Mouse (Mus musculus): ENCODE measurements around the gene Musk. TPM values are rescaled to one million over a fixed set of nuclear protein-coding genes. Genes with fewer than 3 reads are reported as not detected.
A peak's percentile ranks its signal among the peaks of the same experiment; 100 is the strongest.

Musk gene
- total and polyA plus RNA-seq, 2 experiments from 2014 or later = 0.41 to 0.49 TPM

DNA sequence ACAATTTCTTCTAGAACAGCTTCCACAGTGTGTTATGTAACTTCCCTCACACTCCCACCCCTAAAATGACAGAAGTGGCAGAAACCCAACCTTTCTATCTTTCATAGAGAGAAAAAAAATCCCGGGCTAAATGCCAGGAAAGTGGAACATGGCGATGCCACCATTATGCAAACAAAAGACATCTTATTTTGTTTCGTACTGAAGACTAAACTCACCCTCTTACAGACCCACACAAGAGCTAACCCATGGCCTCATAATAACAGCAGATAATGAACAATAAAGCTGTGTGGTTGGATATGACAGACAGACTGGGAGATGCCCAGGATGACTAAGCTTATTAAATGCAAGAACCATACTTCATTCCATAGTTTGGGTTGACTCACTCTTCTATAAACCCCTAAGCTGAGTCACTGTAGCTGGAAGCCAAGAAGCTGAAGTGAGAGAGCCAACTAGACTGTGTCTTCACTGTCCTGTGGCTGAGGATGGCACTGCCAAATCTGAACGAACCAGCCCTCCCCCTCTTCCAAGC is 116.3 kb downstream of the Musk start:
- no peak for TF ChIP-seq CTCF (IDR thresholded peaks at IDR 0.05)
- H3K9me3 ChIP-seq (ENCODE audit: low read length) = no peaks in the 10 kb centered on the region
- no peaks in the 10 kb centered on the region for H3K4me1 ChIP-seq (ENCODE audit: insufficient read depth, low read length)
- no peaks in the 10 kb centered on the region for H3K27me3 ChIP-seq (ENCODE audit: insufficient read depth, low read length)
- DNase-seq (ENCODE audit: low spot score) = peak; percentile 32
- no peak overlapping the region for H3K9ac ChIP-seq (replicated peaks; ENCODE audit: low read length, poor library complexity, severe bottlenecking)
- H3K4me2 ChIP-seq (ENCODE audit: low read depth, low read length, poor library complexity, severe bottlenecking) = no peak overlapping the region
- H3K27ac ChIP-seq (ENCODE audit: low read depth, low read length) = no peak overlapping the region
- WGBS = 81% methylated on average over 4 of the region's 4 CpGs
- H3K4me3 ChIP-seq (ENCODE audit: low read depth, low read length) = no peak overlapping the region
- ATAC-seq (ENCODE audit: low FRiP score) = no peak; the same call in 1 of the 2 replicates
- no peaks in the 10 kb centered on the region for H3K36me3 ChIP-seq (ENCODE audit: insufficient read depth, low read length)

DNA sequence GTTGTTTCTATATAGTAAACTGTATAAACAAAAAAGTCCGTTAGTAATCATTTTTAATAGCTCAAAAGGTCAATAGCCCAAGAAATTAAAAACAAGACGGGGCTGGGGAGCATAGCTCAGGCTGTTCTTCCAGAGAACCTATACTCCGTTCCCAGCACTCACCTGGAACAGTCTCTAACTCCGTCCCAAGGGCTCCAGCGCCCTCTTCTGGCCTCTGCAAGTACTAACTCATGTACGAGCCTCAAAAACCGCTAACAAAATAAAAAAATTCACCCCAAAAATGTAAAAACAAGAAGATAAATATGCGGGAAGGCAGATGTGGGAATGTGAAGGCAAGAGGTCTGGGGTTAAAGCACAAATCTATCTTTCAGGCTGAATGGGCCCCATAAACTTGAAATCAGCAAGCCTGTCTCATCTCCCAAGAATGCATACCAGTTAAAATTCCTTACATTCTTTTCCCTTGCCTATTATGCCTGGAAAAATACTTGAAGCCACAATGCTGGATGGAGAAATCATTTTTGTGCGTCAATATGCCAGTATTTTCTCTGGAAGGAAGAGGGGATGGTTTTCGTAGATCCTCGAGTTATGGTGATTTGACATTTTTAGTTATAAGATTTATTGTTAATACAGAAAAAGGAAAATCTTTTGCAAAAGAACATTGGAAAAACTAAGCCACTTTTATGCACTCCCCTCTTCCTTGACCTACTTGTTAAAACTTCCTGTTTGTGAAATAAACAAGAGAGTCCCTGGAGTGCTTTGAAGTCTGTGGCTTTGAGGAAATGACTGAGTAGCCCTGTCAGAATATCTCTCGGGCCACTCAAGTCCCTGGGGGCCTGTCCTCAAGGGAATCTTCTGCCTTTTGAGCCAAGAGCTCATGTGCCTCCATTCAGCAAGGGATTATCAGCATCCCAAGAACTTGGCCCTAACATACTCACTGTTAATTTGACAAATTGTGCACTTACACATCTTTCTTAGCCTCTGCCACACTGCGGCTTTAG is 127.7 kb downstream of the Musk start:
- Histone ChIP-seq H3K4me3 (ENCODE audit: low read depth, low read length) (no peak overlapping the region), H3K27ac (ENCODE audit: low read depth, low read length) (no peak overlapping the region), H3K36me3 (ENCODE audit: insufficient read depth, low read length) (no peaks in the 10 kb centered on the region), H3K9me3 (ENCODE audit: low read length) (no peaks in the 10 kb centered on the region), H3K4me1 (ENCODE audit: insufficient read depth, low read length) (no peaks in the 10 kb centered on the region), H3K9ac (replicated peaks; ENCODE audit: low read length, poor library complexity, severe bottlenecking) (no peak overlapping the region), H3K4me2 (ENCODE audit: low read depth, low read length, poor library complexity, severe bottlenecking) (no peak overlapping the region), H3K27me3 (ENCODE audit: insufficient read depth, low read length) (no peaks in the 10 kb centered on the region)
- DNase-seq (ENCODE audit: low spot score) = no peak
- WGBS = 77% methylated on average over 13 of the region's 13 CpGs
- ATAC-seq (ENCODE audit: low FRiP score) = no peak
- TF ChIP-seq CTCF (IDR thresholded peaks at IDR 0.05) = no peak

DNA sequence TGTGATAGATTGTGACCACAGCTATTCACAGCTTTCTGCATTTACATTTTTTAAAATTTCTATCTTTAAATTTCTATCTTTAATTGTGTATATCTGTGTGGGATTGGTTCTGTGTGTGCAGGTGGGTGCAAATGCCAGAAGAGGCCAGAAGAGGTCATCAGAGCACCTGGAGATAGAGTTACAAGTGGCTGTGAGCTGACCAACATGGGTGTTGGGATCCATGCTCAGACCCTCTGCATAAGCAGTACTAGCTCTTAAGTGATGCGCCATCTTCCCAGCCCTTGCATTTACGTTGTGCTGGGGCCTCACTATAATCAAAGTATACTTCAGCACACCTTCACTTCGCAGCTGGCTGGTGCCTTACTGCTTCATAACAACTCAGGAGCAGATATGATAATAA is 129.8 kb downstream of the Musk start:
- WGBS = 94% methylated on average over 3 of the region's 3 CpGs
- H3K4me3 ChIP-seq (ENCODE audit: low read depth, low read length) = no peak overlapping the region
- H3K9me3 ChIP-seq (ENCODE audit: low read length) = no peaks in the 10 kb centered on the region
- H3K4me2 ChIP-seq (ENCODE audit: low read depth, low read length, poor library complexity, severe bottlenecking) = no peak overlapping the region
- H3K4me1 ChIP-seq (ENCODE audit: insufficient read depth, low read length) = no peaks in the 10 kb centered on the region
- no peak for TF ChIP-seq CTCF (IDR thresholded peaks at IDR 0.05)
- ATAC-seq (ENCODE audit: low FRiP score) (no peak), DNase-seq (ENCODE audit: low spot score) (no peak)
- no peaks in the 10 kb centered on the region for H3K36me3 ChIP-seq (ENCODE audit: insufficient read depth, low read length)
- no peaks in the 10 kb centered on the region for H3K27me3 ChIP-seq (ENCODE audit: insufficient read depth, low read length)
- H3K9ac ChIP-seq (replicated peaks; ENCODE audit: low read length, poor library complexity, severe bottlenecking) = no peak overlapping the region
- no peak overlapping the region for H3K27ac ChIP-seq (ENCODE audit: low read depth, low read length)

DNA sequence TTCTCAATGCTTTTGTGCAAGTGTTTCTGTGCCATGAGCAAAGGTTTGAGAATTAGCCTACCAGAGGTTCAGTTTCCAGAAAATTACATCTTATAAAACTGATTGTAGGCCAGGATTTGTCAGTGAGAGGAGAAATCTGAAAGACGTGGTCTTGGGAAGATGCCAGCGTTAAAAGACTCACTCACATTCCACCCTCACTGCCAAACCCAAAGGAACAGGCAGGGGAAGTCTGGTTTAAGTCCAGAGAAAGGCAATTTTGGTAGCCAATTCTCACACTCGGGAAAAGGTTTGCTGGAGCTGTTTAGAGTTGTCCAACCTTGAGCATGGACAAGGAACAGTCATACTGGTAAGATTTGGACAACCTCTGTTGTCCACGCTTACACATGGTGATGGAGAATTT is 131.6 kb downstream of the Musk start:
- H3K27ac ChIP-seq (ENCODE audit: low read depth, low read length) = no peak overlapping the region
- no peaks in the 10 kb centered on the region for H3K4me1 ChIP-seq (ENCODE audit: insufficient read depth, low read length)
- no peak for ATAC-seq (ENCODE audit: low FRiP score)
- no peak for TF ChIP-seq CTCF (IDR thresholded peaks at IDR 0.05)
- H3K4me3 ChIP-seq (ENCODE audit: low read depth, low read length) = no peak overlapping the region
- no peaks in the 10 kb centered on the region for H3K36me3 ChIP-seq (ENCODE audit: insufficient read depth, low read length)
- H3K9me3 ChIP-seq (ENCODE audit: low read length) = no peaks in the 10 kb centered on the region
- H3K9ac ChIP-seq (replicated peaks; ENCODE audit: low read length, poor library complexity, severe bottlenecking) = no peak overlapping the region
- no peak overlapping the region for H3K4me2 ChIP-seq (ENCODE audit: low read depth, low read length, poor library complexity, severe bottlenecking)
- H3K27me3 ChIP-seq (ENCODE audit: insufficient read depth, low read length) = no peaks in the 10 kb centered on the region
- peak; percentile 26 for DNase-seq (ENCODE audit: low spot score)
- WGBS = 72% methylated on average over 4 of the region's 4 CpGs

DNA sequence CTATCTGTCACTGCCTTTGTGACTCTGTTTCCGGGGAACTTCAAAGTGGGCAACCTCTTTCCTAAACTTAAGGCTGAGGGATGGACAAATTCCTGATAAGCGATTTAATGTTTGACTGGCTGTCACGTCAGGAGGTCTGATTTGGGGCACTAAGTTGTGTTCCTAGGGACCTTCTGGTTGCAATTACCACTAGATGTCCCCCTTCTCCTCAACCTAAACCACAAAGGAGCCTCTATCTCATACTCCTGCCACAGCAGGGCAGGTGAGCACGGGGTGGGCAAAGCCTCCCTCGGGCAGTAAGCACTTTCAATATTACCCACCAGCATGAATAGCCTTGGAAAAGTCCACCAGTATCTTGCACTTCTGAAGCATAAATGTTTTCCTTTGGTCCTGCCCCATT is 133.5 kb downstream of the Musk start:
- TF ChIP-seq CTCF (IDR thresholded peaks at IDR 0.05) = peak; percentile 29
- 59% methylated on average over 5 of the region's 5 CpGs for WGBS
- no peak overlapping the region for H3K4me2 ChIP-seq (ENCODE audit: low read depth, low read length, poor library complexity, severe bottlenecking)
- no peaks in the 10 kb centered on the region for H3K4me1 ChIP-seq (ENCODE audit: insufficient read depth, low read length)
- DNase-seq (ENCODE audit: low spot score) (no peak), ATAC-seq (ENCODE audit: low FRiP score) (no peak)
- H3K27me3 ChIP-seq (ENCODE audit: insufficient read depth, low read length) = no peaks in the 10 kb centered on the region
- no peaks in the 10 kb centered on the region for H3K9me3 ChIP-seq (ENCODE audit: low read length)
- H3K27ac ChIP-seq (ENCODE audit: low read depth, low read length) = no peak overlapping the region
- H3K9ac ChIP-seq (replicated peaks; ENCODE audit: low read length, poor library complexity, severe bottlenecking) = no peak overlapping the region
- no peaks in the 10 kb centered on the region for H3K36me3 ChIP-seq (ENCODE audit: insufficient read depth, low read length)
- H3K4me3 ChIP-seq (ENCODE audit: low read depth, low read length) = no peak overlapping the region

DNA sequence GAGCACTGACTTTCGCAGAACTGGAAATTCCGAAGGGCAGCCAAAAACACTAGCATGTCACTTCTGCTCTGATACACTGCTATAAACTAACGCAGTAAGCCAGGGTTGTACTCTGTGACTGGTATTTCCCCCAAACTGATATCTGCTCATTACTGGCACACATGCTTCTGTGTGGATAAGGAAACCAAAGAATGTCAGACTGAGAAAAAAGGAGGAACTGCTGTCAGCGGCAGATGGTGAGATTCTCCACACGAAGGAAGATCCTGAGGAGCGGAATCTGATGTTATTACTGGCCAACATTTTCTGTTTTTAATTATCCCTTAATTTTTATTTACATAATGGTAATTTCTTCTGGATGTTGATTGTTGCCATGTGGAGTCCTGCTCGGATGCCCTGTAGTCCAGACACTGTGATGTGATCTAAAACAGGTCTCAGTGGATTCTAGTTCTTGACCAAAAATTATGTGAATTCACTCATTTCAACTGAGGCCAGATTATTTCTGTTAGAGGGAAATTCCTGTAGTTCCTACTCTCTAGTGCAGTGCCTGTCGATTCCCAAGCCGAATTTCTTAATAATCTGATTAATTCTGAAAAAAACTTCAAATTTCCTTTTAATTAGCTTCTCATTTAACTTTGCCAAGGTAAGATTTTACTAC is 137.6 kb downstream of the Musk start:
- no peaks in the 10 kb centered on the region for H3K27me3 ChIP-seq (ENCODE audit: insufficient read depth, low read length)
- no peaks in the 10 kb centered on the region for H3K4me1 ChIP-seq (ENCODE audit: insufficient read depth, low read length)
- H3K27ac ChIP-seq (ENCODE audit: low read depth, low read length) = no peak overlapping the region
- TF ChIP-seq CTCF (IDR thresholded peaks at IDR 0.05) = no peak
- no peak overlapping the region for H3K4me2 ChIP-seq (ENCODE audit: low read depth, low read length, poor library complexity, severe bottlenecking)
- H3K9me3 ChIP-seq (ENCODE audit: low read length) = no peaks in the 10 kb centered on the region
- H3K36me3 ChIP-seq (ENCODE audit: insufficient read depth, low read length) = no peaks in the 10 kb centered on the region
- WGBS = 77% methylated on average over 9 of the region's 9 CpGs
- no peak overlapping the region for H3K4me3 ChIP-seq (ENCODE audit: low read depth, low read length)
- H3K9ac ChIP-seq (replicated peaks; ENCODE audit: low read length, poor library complexity, severe bottlenecking) = no peak overlapping the region
- no peak for ATAC-seq (ENCODE audit: low FRiP score)
- peak; percentile 6 for DNase-seq (ENCODE audit: low spot score)

Other genes with a start within 250 kb of the Musk start
- 5.7 and 5.9 TPM in 2 replicates for gene Svep1, start 79.1 kb upstream of the Musk start, total RNA-seq (2014; rRNA removed)
- 0.75 and 0.85 TPM in 2 replicates for gene Svep1, start 79.1 kb upstream of the Musk start, polyA plus RNA-seq (2015; fragmentation: Nextera tagmentation; extraction: Ambion mirVana)